Mouse (Mus musculus) thymus, adult 2 months (tissue): ENCODE results near the gene Lrrc1. TPM values are rescaled to one million over a fixed set of nuclear protein-coding genes. Genes with fewer than 3 reads are reported as not detected.

Source experiments
- DNase-seq: peaks from one replicate; pipeline ENCODE4 v3.0.0; 2021
- H3K27ac ChIP-seq: fragments of 200-500 bp; 2 replicates; pipeline ENCODE4 v1.5.1; 2012; ENCODE audit warnings: low read length, control low read depth; ENCODE audit not compliant: control insufficient read depth, insufficient read depth
- H3K27me3 ChIP-seq: fragments of 200-500 bp; 2 replicates; pipeline ENCODE4 v1.6.1; 2012; ENCODE audit warnings: mild to moderate bottlenecking, low read length, moderate library complexity, mixed read lengths; ENCODE audit not compliant: control insufficient read depth, insufficient read depth
- H3K36me3 ChIP-seq: fragments of 200-500 bp; 2 replicates; pipeline ENCODE4 v1.6.1; 2012; ENCODE audit warnings: mild to moderate bottlenecking, low read length, moderate library complexity; ENCODE audit not compliant: control insufficient read depth, insufficient read depth
- H3K4me1 ChIP-seq: fragments of 200-500 bp; replicated peaks from 2 replicates; pipeline ENCODE4 v1.6.1; 2012; ENCODE audit warnings: low read length; ENCODE audit not compliant: control insufficient read depth, insufficient read depth
- H3K4me3 ChIP-seq: fragments of 200-500 bp; 2 replicates; pipeline ENCODE4 v1.5.1; 2012; ENCODE audit warnings: mild to moderate bottlenecking, low read length, control low read depth, moderate library complexity; ENCODE audit not compliant: control insufficient read depth, insufficient read depth
- CTCF ChIP-seq: fragments of 200-500 bp; IDR thresholded peaks from 2 replicates; pipeline ENCODE4 v1.5.1; 2012; ENCODE audit warnings: mild to moderate bottlenecking, control low read depth, low read length, moderate library complexity, borderline replicate concordance; ENCODE audit not compliant: control insufficient read depth, poor library complexity, insufficient read depth; ENCODE audit errors: extremely low read depth
- POLR2A ChIP-seq: fragments of 200-500 bp; IDR thresholded peaks from 2 replicates; pipeline ENCODE4 v1.6.1; 2012; ENCODE audit warnings: mild to moderate bottlenecking, low read length, control low read depth, moderate library complexity; ENCODE audit not compliant: control insufficient read depth, poor library complexity, insufficient read depth; ENCODE audit errors: extremely low read depth
- WGBS: fragments of 180-500 bp; shearing (Covaris S2); methylation state at CpG from one replicate; pipeline ENCODE4 v1.1.7; 2018; 5-methylcytosine and 5-hydroxymethylcytosine counted together
- polyA plus RNA-seq: library from polyadenylated mRNA; depleted of rRNA; stranded (reverse); fragments of >200 nt; gene quantifications from 2 replicates; pipeline ENCODE4 v1.2.3, GENCODE M21; 2012

Gene Lrrc1
- polyA plus RNA-seq, 1 experiment = 51.3 TPM

DNA sequence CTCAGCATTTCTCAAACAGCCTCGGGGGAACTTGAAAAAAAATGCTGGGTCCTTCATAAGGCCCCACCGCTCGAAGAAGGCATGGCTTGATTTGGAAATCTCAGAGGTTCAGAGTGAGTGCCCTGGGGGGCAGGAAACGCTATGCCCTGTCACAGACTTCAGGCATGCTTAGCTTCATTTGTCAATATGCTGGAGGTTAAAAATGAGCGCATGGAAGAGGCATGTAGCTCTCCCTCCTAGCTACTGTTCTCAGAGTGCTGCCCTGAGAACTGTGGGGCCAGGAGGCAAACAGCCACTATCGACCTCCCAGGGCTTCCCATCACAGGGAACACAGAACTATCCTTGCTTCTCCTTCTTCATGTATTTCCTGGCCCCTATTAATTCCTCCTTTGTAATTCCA lies 47.5 kb downstream of the Lrrc1 start:
- Histone ChIP-seq H3K36me3 (no peaks in the 10 kb centered on the region), H3K27me3 (no peaks in the 10 kb centered on the region), H3K4me3 (no peak overlapping the region), H3K27ac (peak overlapping the region; percentile 65), H3K4me1 (peaks cover 31% of the 10 kb centered on the region)
- no peak for DNase-seq
- TF ChIP-seq CTCF (no peak), POLR2A (no peak)
- WGBS = 43% methylated on average over 6 of the region's 6 CpGs

DNA sequence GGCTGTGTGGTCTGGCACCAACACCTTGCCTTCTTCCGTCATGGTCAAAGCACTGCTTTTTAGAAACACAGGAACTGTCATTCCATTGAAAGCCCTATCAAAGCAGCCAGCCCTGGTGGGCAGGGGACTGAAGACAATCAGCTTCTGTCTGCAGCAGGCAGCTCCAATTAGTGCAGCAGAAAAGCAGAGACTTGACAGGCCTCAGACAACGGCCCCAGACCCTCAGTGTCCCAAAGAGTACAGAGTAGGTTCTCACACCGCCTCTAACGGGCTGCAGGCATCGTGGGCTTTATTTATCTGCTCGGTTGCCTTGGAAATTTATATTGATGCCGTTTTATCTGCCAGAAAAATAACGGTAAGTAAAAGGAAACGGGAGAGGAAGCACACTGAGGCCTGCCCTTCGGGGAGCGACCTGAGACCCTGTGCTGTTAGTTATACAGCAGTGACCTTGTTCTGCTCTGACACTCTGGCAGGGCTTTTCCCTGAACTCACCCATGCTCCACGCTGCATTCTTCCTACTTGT lies 48.1 kb downstream of the Lrrc1 start:
- TF ChIP-seq POLR2A (no peak), CTCF (no peak)
- Histone ChIP-seq H3K27ac (peak overlapping the region; percentile 65), H3K4me1 (peaks cover 31% of the 10 kb centered on the region), H3K36me3 (no peaks in the 10 kb centered on the region), H3K27me3 (no peaks in the 10 kb centered on the region), H3K4me3 (no peak overlapping the region)
- no peak for DNase-seq
- 20% methylated on average over 12 of the region's 12 CpGs for WGBS

DNA sequence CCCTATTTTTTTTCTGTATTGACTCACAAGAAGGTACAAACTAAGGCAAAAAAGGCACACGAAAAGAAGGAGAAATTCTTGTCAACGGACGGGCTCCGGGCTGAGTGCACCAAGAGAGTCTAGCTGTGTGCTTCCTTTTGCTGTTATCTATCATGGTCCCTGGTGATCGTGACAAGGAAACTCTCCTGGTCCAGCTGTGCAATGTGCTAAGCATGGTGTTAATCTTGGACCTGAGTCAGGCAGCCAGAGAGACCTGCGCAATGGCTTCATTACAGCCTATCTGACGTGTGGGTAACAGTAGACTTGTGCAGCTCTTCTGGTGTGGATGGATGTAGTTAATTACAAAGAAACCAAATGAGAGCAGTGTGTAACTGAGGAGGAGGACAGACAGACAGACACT lies 50.4 kb downstream of the Lrrc1 start:
- no peak overlapping the region for H3K4me3 ChIP-seq
- TF ChIP-seq POLR2A (no peak), CTCF (no peak)

DNA sequence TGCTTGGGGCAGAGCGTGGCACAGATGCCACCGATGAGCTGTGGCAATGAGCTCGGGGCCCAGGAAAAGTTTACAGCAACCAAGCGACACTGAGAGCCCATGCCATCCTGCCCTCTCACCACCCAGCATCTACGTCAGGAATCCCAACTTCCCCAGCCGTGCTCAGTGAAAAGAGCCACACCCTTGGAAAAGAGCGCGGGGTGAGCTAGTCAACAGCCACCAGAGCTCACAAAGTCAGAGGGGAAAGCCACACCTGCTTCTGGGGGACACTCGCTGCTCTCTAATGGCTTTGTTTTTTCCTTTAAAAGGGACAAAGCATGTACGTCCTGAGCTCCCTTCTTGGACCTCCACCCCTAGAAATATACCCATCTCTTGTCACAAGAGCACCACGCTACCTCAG lies 56.1 kb downstream of the Lrrc1 start:
- Histone ChIP-seq H3K4me1 (peaks cover 10% of the 10 kb centered on the region; the same call in 1 of the 2 replicates), H3K36me3 (no peaks in the 10 kb centered on the region), H3K4me3 (no peak overlapping the region), H3K27ac (no peak overlapping the region), H3K27me3 (no peaks in the 10 kb centered on the region)
- 98% methylated on average over 11 of the region's 11 CpGs for WGBS
- DNase-seq = no peak
- no peak for TF ChIP-seq POLR2A
- no peak for TF ChIP-seq CTCF

More for the DNA sequence above, 50.4 kb downstream of the Lrrc1 start:
- Histone ChIP-seq H3K27ac (no peak overlapping the region), H3K36me3 (no peaks in the 10 kb centered on the region), H3K27me3 (no peaks in the 10 kb centered on the region), H3K4me1 (peaks cover 34% of the 10 kb centered on the region)
- 97% methylated on average over 7 of the region's 7 CpGs for WGBS
- no peak for DNase-seq

DNA sequence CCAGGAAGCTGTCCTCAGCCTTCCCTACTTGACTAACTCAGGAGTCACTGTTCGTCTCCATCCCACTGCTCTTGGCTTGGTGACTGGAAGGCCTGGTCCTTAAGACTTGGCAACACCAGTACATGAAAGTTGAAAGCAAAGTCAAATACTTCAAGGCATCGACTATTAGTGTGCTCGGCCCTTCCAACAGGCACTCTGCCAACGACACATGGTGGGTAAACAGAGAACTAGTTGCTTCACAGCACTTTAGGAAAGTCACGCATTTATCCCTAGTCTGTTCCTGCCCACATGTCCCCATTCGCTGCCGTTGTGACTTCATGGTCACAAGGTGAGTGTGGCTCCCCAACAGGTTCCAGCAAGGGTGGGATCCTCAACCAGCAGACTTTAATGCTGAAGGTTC lies 57.2 kb downstream of the Lrrc1 start:
- Histone ChIP-seq H3K4me3 (no peak overlapping the region), H3K27me3 (no peaks in the 10 kb centered on the region), H3K27ac (no peak overlapping the region), H3K4me1 (peaks cover 10% of the 10 kb centered on the region; the same call in 1 of the 2 replicates), H3K36me3 (no peaks in the 10 kb centered on the region)
- TF ChIP-seq CTCF (no peak), POLR2A (no peak)
- 94% methylated on average over 7 of the region's 7 CpGs for WGBS
- no peak for DNase-seq

DNA sequence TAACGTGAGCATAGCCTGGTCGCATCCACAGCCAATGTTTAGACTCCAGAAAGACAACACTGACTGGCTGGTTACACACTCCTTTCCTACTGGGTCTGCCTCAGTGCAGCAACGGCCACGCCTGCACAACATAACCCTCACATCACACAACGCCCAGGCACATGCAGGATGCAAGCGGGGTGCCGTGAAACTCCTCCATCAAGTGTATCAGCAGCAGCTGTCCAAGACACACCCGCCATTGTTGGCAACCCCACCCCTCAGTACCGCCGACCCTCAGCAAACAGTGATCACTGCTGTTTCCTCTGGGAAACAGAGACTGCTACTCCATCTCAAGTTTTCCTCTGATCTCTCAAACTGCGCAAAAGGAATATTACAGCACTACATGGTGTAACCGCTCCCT lies 58.8 kb downstream of the Lrrc1 start:
- TF ChIP-seq CTCF (no peak), POLR2A (no peak)
- Histone ChIP-seq H3K36me3 (no peaks in the 10 kb centered on the region), H3K4me3 (no peak overlapping the region), H3K4me1 (peaks cover 15% of the 10 kb centered on the region; the same call in 1 of the 2 replicates), H3K27me3 (no peaks in the 10 kb centered on the region), H3K27ac (no peak overlapping the region)
- WGBS = 97% methylated on average over 12 of the region's 12 CpGs
- no peak for DNase-seq

DNA sequence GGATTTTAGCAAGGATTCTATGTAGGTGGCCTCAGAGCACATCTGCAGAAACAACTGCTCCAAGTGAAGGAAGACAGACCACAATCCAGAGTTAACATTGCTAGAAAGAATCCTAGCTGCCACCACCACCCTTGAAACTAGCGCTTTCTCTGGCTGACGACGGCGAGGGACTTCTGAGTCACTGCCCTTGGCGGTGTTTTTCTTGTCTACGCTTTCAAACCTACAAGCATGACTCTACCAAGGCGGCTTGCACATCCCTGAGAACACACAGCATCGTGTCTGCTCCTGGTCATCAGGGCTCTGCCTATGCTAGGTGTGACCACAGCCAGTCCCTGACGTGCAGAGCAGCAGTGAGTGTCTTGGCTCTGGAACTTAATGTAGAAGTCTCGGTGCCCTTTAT lies 59.9 kb downstream of the Lrrc1 start:
- Histone ChIP-seq H3K27ac (no peak overlapping the region), H3K27me3 (no peaks in the 10 kb centered on the region), H3K4me3 (no peak overlapping the region), H3K4me1 (peaks cover 24% of the 10 kb centered on the region), H3K36me3 (no peaks in the 10 kb centered on the region)
- no peak for DNase-seq
- 94% methylated on average over 10 of the region's 10 CpGs for WGBS
- TF ChIP-seq CTCF = no peak
- TF ChIP-seq POLR2A = no peak
